Mouse (Mus musculus): Measurements from ENCODE around the gene Cbx5. TPM values are rescaled to one million over a fixed set of nuclear protein-coding genes. Genes with fewer than 3 reads are reported as not detected.
"Not testable (repeated sequence)": the region's sequence is repeated elsewhere in the genome, so short reads cannot be mapped to it uniquely, and the experiment has no call there.

The Cbx5 gene
- total and polyA plus RNA-seq, 3 experiments, result 15.6 to 57.0 (median 56.5) TPM

GRCm38 (mm10) chr15:103280817-103281464, 41.3 kb upstream of the Cbx5 start:
- Histone ChIP-seq H3K4me3 (no peak overlapping the region), H3K27me3 (ENCODE audit: control insufficient read depth, insufficient read depth, low read length) (no peaks in the 10 kb centered on the region), H3K36me3 (ENCODE audit: control insufficient read depth, insufficient read depth, low read length) (peaks cover 5% of the 10 kb centered on the region), H3K9ac (ENCODE audit: low read depth, low read length) (no peak overlapping the region), H3K4me1 (ENCODE audit: control insufficient read depth, insufficient read depth, low read length) (peaks cover 10% of the 10 kb centered on the region), H3K79me2 (replicated peaks; ENCODE audit: control insufficient read depth, insufficient read depth, low read length) (peaks cover 14% of the 10 kb centered on the region), H3K27ac (no peak overlapping the region)
- TF ChIP-seq CTCF (IDR thresholded peaks at IDR 0.05), result peak; percentile 75
- no peak for TF ChIP-seq POLR2A (IDR thresholded peaks at IDR 0.05; ENCODE audit: insufficient read depth, low read depth, low read length)
- TF ChIP-seq EP300 (IDR thresholded peaks at IDR 0.05; ENCODE audit: insufficient read depth, low read depth, low read length), result no peak
- intact Hi-C loops (cut with DNase I), result loop anchor here (2.0 kb wide), 1 partner anchor 30 kb away; no protein-coding TSS in a partner anchor
- 56% methylated on average over 3 of the region's 3 CpGs for WGBS
- DNase-seq, result no peak

DNA sequence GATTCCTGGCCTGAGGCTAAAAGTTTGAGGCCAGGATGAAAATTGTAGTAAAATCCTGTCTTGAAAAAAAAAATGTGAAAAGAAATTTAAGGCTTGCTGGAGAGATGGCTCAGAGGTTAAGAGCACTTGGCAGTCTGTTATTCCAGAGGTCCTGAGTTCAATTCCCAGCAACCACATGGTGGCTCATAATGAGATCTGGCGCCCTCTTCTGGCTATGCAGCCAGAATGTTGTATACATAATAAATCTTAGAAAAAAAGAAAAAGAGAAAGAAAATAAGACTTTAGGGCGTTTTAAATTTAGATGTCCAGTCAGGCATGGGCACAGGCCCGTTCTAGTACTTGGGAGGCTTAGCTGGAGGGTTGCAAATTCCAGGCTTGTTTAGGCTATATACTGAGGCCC, 40.1 kb upstream of the Cbx5 start:
- H3K9ac ChIP-seq (ENCODE audit: low read depth, low read length), result no peak overlapping the region
- H3K4me3 ChIP-seq, result no peak overlapping the region
- H3K27me3 ChIP-seq (ENCODE audit: control insufficient read depth, insufficient read depth, low read length), result no peaks in the 10 kb centered on the region
- DNase-seq, result no peak
- no peaks in the 10 kb centered on the region; the same call in 1 of the 2 replicates for H3K36me3 ChIP-seq (ENCODE audit: control insufficient read depth, insufficient read depth, low read length)
- no peaks in the 10 kb centered on the region; the same call in 1 of the 2 replicates for H3K4me1 ChIP-seq (ENCODE audit: control insufficient read depth, insufficient read depth, low read length)
- intact Hi-C loops (cut with DNase I), result loop anchor here (2.0 kb wide), 1 partner anchor 29 kb away; no protein-coding TSS in a partner anchor
- H3K79me2 ChIP-seq (replicated peaks; ENCODE audit: control insufficient read depth, insufficient read depth, low read length), result peaks cover 14% of the 10 kb centered on the region
- TF ChIP-seq POLR2A (IDR thresholded peaks at IDR 0.05; ENCODE audit: insufficient read depth, low read depth, low read length) (no peak), CTCF (IDR thresholded peaks at IDR 0.05) (peak; percentile 77), EP300 (IDR thresholded peaks at IDR 0.05; ENCODE audit: insufficient read depth, low read depth, low read length) (no peak)
- no peak overlapping the region for H3K27ac ChIP-seq
- 69% methylated on average over 3 of the region's 3 CpGs for WGBS

GRCm38 (mm10) chr15:103277949-103278348, 38.3 kb upstream of the Cbx5 start:
- no peak overlapping the region for H3K9ac ChIP-seq (ENCODE audit: low read depth, low read length)
- H3K4me1 ChIP-seq (ENCODE audit: control insufficient read depth, insufficient read depth, low read length), result peaks cover 2% of the 10 kb centered on the region
- TF ChIP-seq POLR2A (IDR thresholded peaks at IDR 0.05; ENCODE audit: insufficient read depth, low read depth, low read length) (no peak), EP300 (IDR thresholded peaks at IDR 0.05; ENCODE audit: insufficient read depth, low read depth, low read length) (no peak), CTCF (IDR thresholded peaks at IDR 0.05) (no peak)
- no peak for DNase-seq
- H3K36me3 ChIP-seq (ENCODE audit: control insufficient read depth, insufficient read depth, low read length), result peaks cover 3% of the 10 kb centered on the region
- peaks cover 12% of the 10 kb centered on the region for H3K79me2 ChIP-seq (replicated peaks; ENCODE audit: control insufficient read depth, insufficient read depth, low read length)
- no peaks in the 10 kb centered on the region for H3K27me3 ChIP-seq (ENCODE audit: control insufficient read depth, insufficient read depth, low read length)
- H3K4me3 ChIP-seq, result no peak overlapping the region
- 73% methylated on average over 7 of the region's 7 CpGs for WGBS
- intact Hi-C loops (cut with DNase I), result no loop called here
- H3K27ac ChIP-seq, result no peak overlapping the region

DNA sequence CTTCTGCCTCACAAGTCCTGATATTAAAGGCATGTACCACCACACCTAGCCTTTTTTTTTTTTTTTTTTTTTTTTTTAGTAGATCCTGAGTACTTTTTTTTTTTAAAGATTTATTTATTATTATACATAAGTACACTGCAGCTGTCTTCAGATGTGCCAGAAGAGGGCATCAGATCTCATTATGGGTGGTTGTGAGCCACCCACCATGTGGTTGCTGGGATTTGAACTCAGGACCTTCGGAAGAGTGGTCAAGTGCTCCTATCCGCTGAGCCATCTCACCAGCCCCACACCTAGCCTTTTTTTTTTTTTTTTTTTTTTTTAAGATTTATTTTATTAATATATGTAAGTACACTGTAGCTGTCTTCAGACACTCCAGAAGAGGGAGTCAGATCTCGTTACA, 36.3 kb upstream of the Cbx5 start:
- WGBS, result 88% methylated on average over 3 of the region's 3 CpGs
- intact Hi-C loops (cut with DNase I); H3K4me3 ChIP-seq; H3K4me1 ChIP-seq (ENCODE audit: control insufficient read depth, insufficient read depth, low read length); DNase-seq; H3K27me3 ChIP-seq (ENCODE audit: control insufficient read depth, insufficient read depth, low read length); H3K36me3 ChIP-seq (ENCODE audit: control insufficient read depth, insufficient read depth, low read length); H3K27ac ChIP-seq; H3K9ac ChIP-seq (ENCODE audit: low read depth, low read length); H3K79me2 ChIP-seq (replicated peaks; ENCODE audit: control insufficient read depth, insufficient read depth, low read length): not testable (repeated sequence)

DNA sequence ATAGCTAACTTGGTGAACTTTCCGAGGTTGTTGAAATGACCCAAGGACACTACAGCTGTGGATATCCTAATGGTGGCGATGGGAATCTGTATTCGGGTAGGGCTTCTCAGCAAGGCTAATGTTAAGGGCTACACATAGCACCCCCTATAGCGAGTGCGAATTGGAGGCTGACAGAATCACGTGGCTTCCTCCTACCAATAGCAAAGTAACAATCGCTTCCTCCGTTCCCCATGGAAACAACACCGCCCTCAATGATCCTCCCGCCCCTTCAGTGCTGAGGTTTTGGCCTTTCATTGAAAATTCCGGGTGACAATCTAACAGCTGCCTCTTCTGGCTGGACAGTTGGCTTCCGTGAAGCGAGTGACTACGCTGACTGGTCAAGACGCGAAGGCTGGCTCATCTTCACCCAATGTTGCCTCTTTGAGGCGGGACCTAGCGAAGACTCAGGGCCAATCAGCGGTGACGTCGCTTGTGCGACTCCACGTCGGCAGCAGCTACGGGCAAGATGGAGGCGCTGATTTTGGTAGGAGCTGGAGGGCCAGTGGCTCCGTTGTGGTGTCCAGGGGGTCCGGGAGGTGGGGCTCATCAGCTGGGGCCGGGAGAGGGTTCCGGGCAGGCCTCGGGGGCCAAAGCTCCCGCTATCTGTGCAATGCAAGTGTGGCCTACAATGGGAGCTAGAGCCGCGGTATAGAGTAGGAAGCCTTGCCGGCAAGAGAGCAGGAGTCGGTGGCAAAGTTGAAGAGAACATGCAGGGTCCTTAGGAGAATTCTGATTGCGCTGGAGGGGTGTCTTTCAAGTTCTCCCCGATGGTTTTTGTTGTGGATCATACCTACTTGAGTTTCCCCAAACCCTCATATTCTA, 33.0 kb upstream of the Cbx5 start, which contains the start of gene Copz1:
Gene Copz1 (plus strand): TSS at position 296 of the 861 bp plus-strand sequence.
- H3K27me3 ChIP-seq (ENCODE audit: control insufficient read depth, insufficient read depth, low read length), result no peaks in the 10 kb centered on the region
- H3K4me1 ChIP-seq (ENCODE audit: control insufficient read depth, insufficient read depth, low read length), result peaks cover 2% of the 10 kb centered on the region; the same call in 1 of the 2 replicates
- H3K79me2 ChIP-seq (replicated peaks; ENCODE audit: control insufficient read depth, insufficient read depth, low read length), result peaks cover 2% of the 10 kb centered on the region; the same call in 1 of the 2 replicates
- H3K9ac ChIP-seq (ENCODE audit: low read depth, low read length), result peak within 1 kb of the TSS; percentile 77
- peak within 1 kb of the TSS; percentile 84 for H3K27ac ChIP-seq
- peak within 1 kb of the TSS; percentile 98 for H3K4me3 ChIP-seq
- intact Hi-C loops (cut with DNase I), result loop anchor here (5.0 kb wide), 1 partner anchor 35 kb away; no protein-coding TSS in a partner anchor
- TF ChIP-seq POLR2A (IDR thresholded peaks at IDR 0.05; ENCODE audit: insufficient read depth, low read depth, low read length), result peak; percentile 91
- TF ChIP-seq EP300 (IDR thresholded peaks at IDR 0.05; ENCODE audit: insufficient read depth, low read depth, low read length), result peak; percentile 77; the same call in 1 of the 2 replicates
- peak; percentile 53 for TF ChIP-seq CTCF (IDR thresholded peaks at IDR 0.05)
- H3K36me3 ChIP-seq (ENCODE audit: control insufficient read depth, insufficient read depth, low read length), result peaks cover 3% of the 10 kb centered on the region
- under 1% methylated on average over 38 of the region's 38 CpGs for WGBS
- DNase-seq, result peak; percentile 92 to 98
